Mouse (Mus musculus) central nervous system, embryonic 11.5 days (tissue): ENCODE results near the gene Tm4sf20. TPM values are rescaled to one million over a fixed set of nuclear protein-coding genes. Genes with fewer than 3 reads are reported as not detected.

Source experiments
- polyA plus RNA-seq: library from polyadenylated mRNA; depleted of rRNA; stranded (reverse); fragments of >200 nt; gene quantifications from 2 replicates; pipeline ENCODE4 v1.2.3, GENCODE M21; 2012; rRNA removed

The Tm4sf20 gene
- polyA plus RNA-seq, result not detected in 2 replicates

DNA sequence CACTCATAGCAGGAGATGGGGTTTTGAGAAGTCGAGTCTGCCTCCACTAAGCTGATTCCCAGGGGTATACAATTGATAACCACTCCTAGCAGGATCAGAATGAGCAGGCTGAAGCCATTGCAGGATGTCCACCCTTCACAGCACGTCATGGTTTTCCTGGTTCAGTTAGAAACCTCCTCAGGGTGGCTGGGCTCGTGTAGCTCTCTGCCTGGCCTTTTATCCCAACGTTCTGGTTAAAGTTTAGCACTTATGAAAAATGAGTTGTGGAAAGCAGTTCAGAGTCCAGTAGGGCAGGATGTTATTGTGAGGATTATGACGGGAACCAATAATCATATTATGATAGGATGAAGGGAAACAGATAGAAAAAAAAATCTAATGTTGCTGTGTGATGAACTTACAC is at the start of gene Tm4sf20:
TSS of gene Tm4sf20 (minus strand) at position 193 of the 400 bp plus-strand sequence.

DNA sequence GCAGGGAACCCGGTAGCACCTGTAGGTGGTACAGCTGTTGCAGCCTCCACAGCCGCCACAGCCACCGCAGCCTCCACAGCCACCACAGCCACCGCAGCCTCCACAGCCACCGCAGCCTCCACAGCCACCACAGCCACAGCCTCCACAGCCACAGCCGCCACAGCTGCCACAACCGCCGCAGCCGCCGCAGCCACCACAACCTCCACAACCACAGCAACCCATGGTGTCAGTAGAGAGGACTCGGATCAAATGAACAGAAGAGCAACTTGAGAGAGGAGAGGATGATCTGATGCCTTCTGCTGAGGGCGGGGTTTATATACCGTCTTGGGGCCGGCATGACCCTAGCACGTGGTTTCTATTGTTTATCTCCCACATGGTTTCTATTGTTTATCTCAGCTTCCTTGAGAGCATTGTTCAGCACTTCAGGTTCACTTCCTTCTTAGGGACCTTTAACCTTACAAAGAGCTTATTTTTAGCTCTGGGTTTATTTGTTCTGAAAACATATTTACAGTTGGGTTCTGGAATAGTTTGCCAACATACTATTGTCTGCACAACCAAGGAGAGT is 2.8 kb upstream of the Tm4sf20 start, which contains the start of gene Gm47791:
TSS of gene Gm47791 (minus strand) at position 222 of the 565 bp plus-strand sequence.

GRCm38 (mm10) chr1:82724339-82725025 is 43.8 kb downstream of the Tm4sf20 start, which contains the start of gene Mff:
Gene Mff, plus strand, starts transcription at chr1:82724890.

Other genes with a start within 250 kb of the Tm4sf20 start
- 0.05 and 0.19 TPM in 2 replicates for gene Col4a4, start 181.6 kb downstream of the Tm4sf20 start, polyA plus RNA-seq
- 0.04 and 0.10 TPM in 2 replicates for gene Col4a3, start 181.5 kb downstream of the Tm4sf20 start, polyA plus RNA-seq
- gene Mff, start 43.6 kb downstream of the Tm4sf20 start, polyA plus RNA-seq, result 121 and 203 TPM in 2 replicates
- gene Gm47791, start 2.8 kb upstream of the Tm4sf20 start, polyA plus RNA-seq, result not detected in 2 replicates
- 32.4 and 50.4 TPM in 2 replicates for gene Agfg1, start 71.0 kb upstream of the Tm4sf20 start, polyA plus RNA-seq
- gene A030005L19Rik, start 144.9 kb upstream of the Tm4sf20 start, polyA plus RNA-seq, result 1.8 and 2.1 TPM in 2 replicates
- 0.06 and 0.14 TPM in 2 replicates for gene A030014E15Rik, start 156.5 kb upstream of the Tm4sf20 start, polyA plus RNA-seq
- not detected in 2 replicates for gene Gm6217, start 162.9 kb upstream of the Tm4sf20 start, polyA plus RNA-seq
- gene A030003K21Rik, start 174.9 kb upstream of the Tm4sf20 start, polyA plus RNA-seq, result not detected in 2 replicates
- not detected in 2 replicates for gene Gm7544, start 187.6 kb upstream of the Tm4sf20 start, polyA plus RNA-seq
- gene Gm47955, start 191.8 kb upstream of the Tm4sf20 start, polyA plus RNA-seq, result not detected in 2 replicates
- gene Gm47959, start 232.1 kb upstream of the Tm4sf20 start, polyA plus RNA-seq, result not detected in 2 replicates